Comparison of ENCODE assay signal across 7 mouse cellular contexts in the genomic region with DNA sequence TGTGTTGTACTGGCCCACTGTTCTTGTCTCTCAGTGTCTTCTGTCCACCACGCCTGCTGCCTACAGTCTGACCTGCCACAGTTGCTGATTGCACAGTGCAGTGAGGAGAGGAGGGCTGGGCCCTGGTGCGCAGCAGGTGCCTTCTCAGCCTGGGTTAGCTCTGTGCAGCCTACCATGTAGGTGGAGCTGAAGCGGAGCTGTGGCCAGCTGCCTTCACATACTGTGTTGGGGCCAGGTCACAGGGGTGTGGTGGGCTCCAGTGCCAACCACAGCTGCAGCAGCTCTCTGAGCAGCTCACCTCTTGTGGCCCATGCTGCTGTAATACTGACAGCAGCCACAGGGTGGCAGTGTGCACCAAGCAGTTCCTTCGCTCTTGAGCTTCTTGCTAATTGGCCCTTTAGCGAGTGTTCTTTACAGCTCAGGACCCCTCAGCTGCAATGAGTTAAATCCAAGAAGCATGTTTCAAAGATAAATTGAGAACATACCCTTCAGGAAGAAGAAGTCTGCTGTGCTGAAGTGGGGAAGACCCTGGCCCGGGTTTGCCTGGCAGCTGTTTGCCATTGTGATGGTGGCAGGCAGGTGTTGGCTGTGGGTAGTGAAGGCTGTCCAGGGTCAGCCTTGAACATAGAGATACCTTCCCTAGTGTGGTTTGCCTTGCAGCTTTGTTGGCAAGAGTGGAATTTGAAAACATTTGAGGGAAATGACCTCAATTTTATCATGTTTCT. TPM values are rescaled to one million over a fixed set of nuclear protein-coding genes. Genes with fewer than 3 reads are reported as not detected.
DNase-seq lines count a peak whose midpoint lies in the region; ATAC-seq and TF ChIP-seq lines count a peak whose summit lies in the region.

No protein-coding gene starts in this region.

- H3K4me1 ChIP-seq in limb, embryonic 14.5 days (ENCODE audit: control insufficient read depth, insufficient read depth, low read length): peaks cover 9% of the 10 kb centered on the region
- peaks cover 2% of the 10 kb centered on the region; the same call in 1 of the 2 replicates for H3K4me1 ChIP-seq in midbrain, postnatal 0 days (ENCODE audit: insufficient read depth, low read length)

- no peak overlapping the region for H3K4me2 ChIP-seq in limb, embryonic 14.5 days (replicated peaks; ENCODE audit: low read depth, low read length, severe bottlenecking)
- H3K4me2 ChIP-seq in midbrain, postnatal 0 days (ENCODE audit: low read depth, low read length, poor library complexity, severe bottlenecking): no peak overlapping the region

- no peak overlapping the region for H3K9ac ChIP-seq in limb, embryonic 14.5 days (ENCODE audit: low read depth, low read length, severe bottlenecking)
- no peak overlapping the region for H3K9ac ChIP-seq in midbrain, postnatal 0 days (replicated peaks; ENCODE audit: low read length, poor library complexity, severe bottlenecking)

- peaks cover 61% of the 10 kb centered on the region for H3K36me3 ChIP-seq in limb, embryonic 14.5 days (ENCODE audit: control insufficient read depth, insufficient read depth, low read length)
- peaks cover 28% of the 10 kb centered on the region for H3K36me3 ChIP-seq in midbrain, postnatal 0 days (ENCODE audit: insufficient read depth, low read length)

- TF ChIP-seq CTCF in midbrain, postnatal 0 days (IDR thresholded peaks at IDR 0.05): peak; percentile 99

- H3K9me3 ChIP-seq in limb, embryonic 14.5 days (ENCODE audit: control insufficient read depth, low read length): no peaks in the 10 kb centered on the region
- H3K9me3 ChIP-seq in midbrain, postnatal 0 days (ENCODE audit: low read length): no peaks in the 10 kb centered on the region

- WGBS in limb, embryonic 14.5 days: 31% methylated on average over 6 of the region's 6 CpGs
- 46% methylated on average over 6 of the region's 6 CpGs for WGBS in midbrain, postnatal 0 days

- peak; percentile 74 for ATAC-seq in limb, embryonic 14.5 days (ENCODE audit: low FRiP score, low read depth)
- peak; percentile 44 for ATAC-seq in midbrain, postnatal 0 days (ENCODE audit: low FRiP score)

- H3K4me3 ChIP-seq in limb, embryonic 14.5 days (replicated peaks; ENCODE audit: low read length): no peak overlapping the region
- H3K4me3 ChIP-seq in midbrain, postnatal 0 days (ENCODE audit: low read depth, low read length): no peak overlapping the region

- H3K27me3 ChIP-seq in limb, embryonic 14.5 days (ENCODE audit: control insufficient read depth, insufficient read depth, low read length): no peaks in the 10 kb centered on the region
- H3K27me3 ChIP-seq in midbrain, postnatal 0 days (ENCODE audit: insufficient read depth, low read length): no peaks in the 10 kb centered on the region

- H3K27ac ChIP-seq in limb, embryonic 14.5 days (replicated peaks; ENCODE audit: low read depth, low read length): no peak overlapping the region
- H3K27ac ChIP-seq in midbrain, postnatal 0 days (ENCODE audit: low read depth, low read length): no peak overlapping the region

- DNase-seq in adrenal gland, postnatal 10 days: peak; percentile 93
- DNase-seq in embryo, embryonic 11 days: peak; percentile 84
- DNase-seq in gastrocnemius, postnatal 4 days (ENCODE audit: low spot score in 2 of 2): peak; percentile 77 to 83
- DNase-seq in kidney, adult 8-10 months: peak; percentile 70 to 89
- DNase-seq in limb, embryonic 14.5 days (ENCODE audit: low spot score): peak; percentile 85
- DNase-seq in midbrain, postnatal 0 days (ENCODE audit: low spot score): peak; percentile 92
- peak; percentile 94 for DNase-seq in spleen, postnatal 10 days (ENCODE audit: low spot score in 2 of 2)

- TF ChIP-seq POLR2A in limb, embryonic 14.5 days (IDR thresholded peaks at IDR 0.05; ENCODE audit: borderline replicate concordance, extremely low read depth, insufficient read depth, insufficient read length): no peak

RNA-seq across cellular contexts. Expression of a gene that starts 19.6 kb away (rescaled TPM):
- 10 to 100 TPM; 33.2 to 42.1 TPM for total RNA-seq in adrenal gland, postnatal 10 days (2021)
- 100 to 1,000 TPM; 130 to 134 TPM for total RNA-seq in gastrocnemius, postnatal 4 days (2021)
- 13.5 and 14.0 TPM in 2 replicates for polyA plus RNA-seq in limb, embryonic 14.5 days (2012; rRNA removed)
- 2.4 and 2.6 TPM in 2 replicates for polyA plus RNA-seq in limb, embryonic 14.5 days (2014; fragmentation: Nextera tagmentation; extraction: Ambion mirVana)
- 9.6 and 14.0 TPM in 2 replicates for total RNA-seq in midbrain, postnatal 0 days (2014; rRNA removed)
- 4.3 and 5.8 TPM in 2 replicates for polyA plus RNA-seq in midbrain, postnatal 0 days (2015; fragmentation: Nextera tagmentation; extraction: Ambion mirVana)

RNA-seq across cellular contexts. Expression of a gene that starts 20.2 kb away (rescaled TPM):
- total RNA-seq in adrenal gland, postnatal 10 days (2021): 100 to 1,000 TPM; 240 to 293 TPM
- 100 to 1,000 TPM; 160 to 165 TPM for total RNA-seq in gastrocnemius, postnatal 4 days (2021)
- polyA plus RNA-seq in limb, embryonic 14.5 days (2012; rRNA removed): 22.2 and 29.1 TPM in 2 replicates
- polyA plus RNA-seq in limb, embryonic 14.5 days (2014; fragmentation: Nextera tagmentation; extraction: Ambion mirVana): 71.2 and 71.8 TPM in 2 replicates
- 38.9 and 39.7 TPM in 2 replicates for total RNA-seq in midbrain, postnatal 0 days (2014; rRNA removed)
- 88.1 and 90.9 TPM in 2 replicates for polyA plus RNA-seq in midbrain, postnatal 0 days (2015; fragmentation: Nextera tagmentation; extraction: Ambion mirVana)

RNA-seq across cellular contexts. Expression of a gene that starts 44.6 kb away (rescaled TPM):
- 10 to 100 TPM; 47.6 to 65.6 TPM for total RNA-seq in adrenal gland, postnatal 10 days (2021)
- total RNA-seq in gastrocnemius, postnatal 4 days (2021): 1 to 10 TPM; 4.5 to 6.0 TPM
- 1.6 and 1.8 TPM in 2 replicates for polyA plus RNA-seq in limb, embryonic 14.5 days (2012; rRNA removed)
- 0.15 and 0.28 TPM in 2 replicates for polyA plus RNA-seq in limb, embryonic 14.5 days (2014; fragmentation: Nextera tagmentation; extraction: Ambion mirVana)
- 6.9 and 7.3 TPM in 2 replicates for total RNA-seq in midbrain, postnatal 0 days (2014; rRNA removed)
- polyA plus RNA-seq in midbrain, postnatal 0 days (2015; fragmentation: Nextera tagmentation; extraction: Ambion mirVana): 5.1 and 5.4 TPM in 2 replicates
